Mouse (Mus musculus) MEL (cell line): ENCODE data around the gene Slc45a2. TPM values are rescaled to one million over a fixed set of nuclear protein-coding genes. Genes with fewer than 3 reads are reported as not detected.

Experiments used
- DNase-seq: peaks from one replicate; pipeline ENCODE4 v3.0.0; 2011; ENCODE audit warnings: low read depth, low spot score
- H3K27ac ChIP-seq: 2 replicates; pipeline ENCODE4 v1.5.1; 2012; ENCODE audit warnings: low read depth, mild to moderate bottlenecking, control low read depth, low read length, moderate library complexity; ENCODE audit not compliant: control insufficient read depth
- H3K27me3 ChIP-seq, 2 experiments: fragments of 150-350 bp in 1 of 2; sonication (generic) in 1 of 2; 2 replicates each; pipeline ENCODE4 v1.6.1; 2012; ENCODE audit warnings: low read length in 2 of 2, mild to moderate bottlenecking in 2 of 2, improper control_type of control experiment in 1 of 2, moderate library complexity in 1 of 2; ENCODE audit not compliant: insufficient read depth in 2 of 2, control insufficient read depth in 1 of 2
- H3K36me3 ChIP-seq, 2 experiments: 2 replicates each; pipeline ENCODE4 v1.6.1; 2012 to 2014; ENCODE audit warnings: low read length in 2 of 2, improper control_type of control experiment in 1 of 2, inconsistent platforms in 1 of 2, mild to moderate bottlenecking in 1 of 2; ENCODE audit not compliant: insufficient read depth in 2 of 2, control insufficient read depth in 1 of 2
- H3K4me1 ChIP-seq, 2 experiments: fragments of 150-350 bp in 1 of 2; sonication (generic) in 1 of 2; 2 replicates each; pipeline ENCODE4 v1.6.1; 2012; ENCODE audit warnings: low read length in 2 of 2, improper control_type of control experiment in 1 of 2, mild to moderate bottlenecking in 1 of 2; ENCODE audit not compliant: insufficient read depth in 2 of 2, control insufficient read depth in 1 of 2
- H3K4me3 ChIP-seq, 2 experiments: fragments of 150-350 bp in 1 of 2; sonication (generic) in 1 of 2; 2 replicates each; pipeline ENCODE4 v1.5.1; 2012; ENCODE audit warnings: low read depth in 2 of 2, low read length in 2 of 2, mild to moderate bottlenecking in 2 of 2, moderate library complexity in 2 of 2, control low read depth in 1 of 2, improper control_type of control experiment in 1 of 2; ENCODE audit not compliant: control insufficient read depth in 1 of 2, insufficient read depth in 1 of 2
- H3K79me2 ChIP-seq: 2 replicates; pipeline ENCODE4 v1.6.1; 2012; ENCODE audit warnings: mild to moderate bottlenecking, low read length, moderate library complexity; ENCODE audit not compliant: control insufficient read depth, poor library complexity, insufficient read depth
- H3K9ac ChIP-seq: 2 replicates; pipeline ENCODE4 v1.6.1; 2012; ENCODE audit warnings: low read depth, mild to moderate bottlenecking, control low read depth, low read length, moderate library complexity; ENCODE audit not compliant: control insufficient read depth, poor library complexity, severe bottlenecking
- H3K9me3 ChIP-seq: fragments of 150-350 bp; sonication (generic); replicated peaks from 2 replicates; pipeline ENCODE4 v1.6.1; 2012; ENCODE audit warnings: mild to moderate bottlenecking, low read length, improper control_type of control experiment, moderate library complexity; ENCODE audit not compliant: insufficient read depth
- CTCF ChIP-seq, 3 experiments: IDR thresholded peaks in 2 of 3; conservative IDR thresholded peaks in 1 of 3; 2 replicates each; pipeline ENCODE4 v1.5.1; 2011 to 2012; ENCODE audit warnings: low read length in 3 of 3, low read depth in 2 of 3, mild to moderate bottlenecking in 2 of 3, improper control_type of control experiment in 1 of 3, inconsistent platforms in 1 of 3, mixed read lengths in 1 of 3, moderate library complexity in 1 of 3; ENCODE audit not compliant: control insufficient read depth in 1 of 3, insufficient read depth in 1 of 3, poor library complexity in 1 of 3, severe bottlenecking in 1 of 3
- EP300 ChIP-seq, 2 experiments: IDR thresholded peaks; 2 replicates each; pipeline ENCODE4 v1.6.1; 2011; ENCODE audit warnings: improper control_type of control experiment in 2 of 2, low read length in 2 of 2, low read depth in 1 of 2, mild to moderate bottlenecking in 1 of 2
- JUND ChIP-seq: IDR thresholded peaks from 2 replicates; pipeline ENCODE4 v1.6.1; 2011; ENCODE audit warnings: low read depth, mild to moderate bottlenecking, improper control_type of control experiment, low read length
- MAZ ChIP-seq: IDR thresholded peaks from 2 replicates; pipeline ENCODE4 v1.6.1; 2012; ENCODE audit warnings: low read depth, mild to moderate bottlenecking, inconsistent platforms, low read length, improper control_type of control experiment
- MYB ChIP-seq: IDR thresholded peaks from 2 replicates; pipeline ENCODE4 v1.6.1; 2011; ENCODE audit warnings: mild to moderate bottlenecking, low read depth, low read length, improper control_type of control experiment
- MYC ChIP-seq: IDR thresholded peaks from 2 replicates; pipeline ENCODE4 v1.6.1; 2011; ENCODE audit warnings: low read depth, mild to moderate bottlenecking, low read length, improper control_type of control experiment, moderate library complexity
- NELFE ChIP-seq: IDR thresholded peaks from 2 replicates; pipeline ENCODE4 v1.6.1; 2011; ENCODE audit warnings: low read depth, low read length, improper control_type of control experiment
- POLR2A ChIP-seq, 2 experiments: IDR thresholded peaks; 2 replicates each; pipeline ENCODE4 v1.6.1; 2011 to 2012; ENCODE audit warnings: low read length in 2 of 2, mild to moderate bottlenecking in 2 of 2, control low read depth in 1 of 2, improper control_type of control experiment in 1 of 2, low read depth in 1 of 2, moderate library complexity in 1 of 2; ENCODE audit not compliant: control insufficient read depth in 1 of 2, insufficient read depth in 1 of 2, poor library complexity in 1 of 2
- POLR2AphosphoS2 ChIP-seq: IDR thresholded peaks from 2 replicates; pipeline ENCODE4 v1.6.1; 2011; ENCODE audit warnings: low read length, improper control_type of control experiment
- POLR2AphosphoS5 ChIP-seq: IDR thresholded peaks from 2 replicates; pipeline ENCODE4 v1.6.1; 2012; ENCODE audit warnings: low read depth, borderline replicate concordance, mild to moderate bottlenecking, inconsistent platforms, low read length, moderate library complexity, mixed read lengths
- RAD21 ChIP-seq: IDR thresholded peaks from 2 replicates; pipeline ENCODE4 v1.6.1; 2011; ENCODE audit warnings: mild to moderate bottlenecking, low read depth, low read length, improper control_type of control experiment
- SIN3A ChIP-seq: IDR thresholded peaks from 2 replicates; pipeline ENCODE4 v1.6.1; 2012; ENCODE audit warnings: low read length, improper control_type of control experiment, inconsistent platforms
- TBP ChIP-seq: IDR thresholded peaks from 2 replicates; pipeline ENCODE4 v1.8.0; 2011; ENCODE audit warnings: low read depth, low read length, improper control_type of control experiment
- TCF12 ChIP-seq: IDR thresholded peaks from 2 replicates; pipeline ENCODE4 v1.6.1; 2014; ENCODE audit warnings: low read depth, mild to moderate bottlenecking, inconsistent platforms, low read length, improper control_type of control experiment, moderate library complexity
- UBTF ChIP-seq: IDR thresholded peaks from 2 replicates; pipeline ENCODE4 v1.6.1; 2012; ENCODE audit warnings: low read depth, mild to moderate bottlenecking, inconsistent platforms, low read length, improper control_type of control experiment, moderate library complexity, borderline replicate concordance; ENCODE audit not compliant: insufficient read depth
- USF1 ChIP-seq: IDR thresholded peaks from 2 replicates; pipeline ENCODE4 v1.6.1; 2014; ENCODE audit warnings: low read depth, mild to moderate bottlenecking, inconsistent platforms, low read length, improper control_type of control experiment, moderate library complexity
- USF2 ChIP-seq, 2 experiments: IDR thresholded peaks; 2 replicates each; pipeline ENCODE4 v1.6.1; 2011 to 2012; ENCODE audit warnings: improper control_type of control experiment in 2 of 2, low read length in 2 of 2, borderline replicate concordance in 1 of 2, inconsistent platforms in 1 of 2, low read depth in 1 of 2, mild to moderate bottlenecking in 1 of 2; ENCODE audit not compliant: insufficient read depth in 1 of 2
- ZC3H11A ChIP-seq: IDR thresholded peaks from 2 replicates; pipeline ENCODE4 v1.6.1; 2012; ENCODE audit warnings: low read depth, mild to moderate bottlenecking, inconsistent platforms, low read length, improper control_type of control experiment
- ZKSCAN1 ChIP-seq: IDR thresholded peaks from 2 replicates; pipeline ENCODE4 v1.6.1; 2012; ENCODE audit warnings: low read depth, mild to moderate bottlenecking, inconsistent platforms, low read length, improper control_type of control experiment, moderate library complexity
- ZMIZ1 ChIP-seq: IDR thresholded peaks from 2 replicates; pipeline ENCODE4 v1.6.1; 2012; ENCODE audit warnings: low read depth, mild to moderate bottlenecking, inconsistent platforms, low read length, improper control_type of control experiment, moderate library complexity
- ZNF384 ChIP-seq: IDR thresholded peaks from 2 replicates; pipeline ENCODE4 v1.6.1; 2012; ENCODE audit warnings: low read depth, mild to moderate bottlenecking, inconsistent platforms, low read length, improper control_type of control experiment
- polyA plus RNA-seq, 2 experiments: library from polyadenylated mRNA; stranded (reverse) in 1 of 2; unstranded in 1 of 2; fragments of >175 nt in 1 of 2; fragments of >200 nt in 1 of 2; gene quantifications; 2 replicates each; pipeline versions ENCODE4 v1.2.1 to v1.2.4; 2012; ENCODE audit warnings: low replicate concordance in 2 of 2, low read depth in 1 of 2; ENCODE audit not compliant: insufficient read length in 2 of 2, insufficient read depth in 1 of 2, missing spikeins in 1 of 2
- total RNA-seq: library from RNA; depleted of rRNA; stranded (reverse); fragments of 300-350 nt; gene quantifications from 2 replicates; pipeline ENCODE4 v1.2.3, GENCODE M21; 2012

The Slc45a2 gene
- total and polyA plus RNA-seq, 3 experiments: not detected

GRCm38 (mm10) chr15:11042828-11043227 is 42.3 kb downstream of the Slc45a2 start:
- no peak overlapping the region for H3K4me3 ChIP-seq
- no peaks in the 10 kb centered on the region for H3K4me1 ChIP-seq
- DNase-seq: no peak
- no peaks in the 10 kb centered on the region for H3K27me3 ChIP-seq
- H3K79me2 ChIP-seq: no peaks in the 10 kb centered on the region
- no peaks in the 10 kb centered on the region for H3K9me3 ChIP-seq
- TF ChIP-seq POLR2AphosphoS5: no peak
- TF ChIP-seq MYB: no peak
- TF ChIP-seq SIN3A: no peak
- no peak for TF ChIP-seq POLR2AphosphoS2
- TF ChIP-seq POLR2A (IDR thresholded peaks at IDR 0.05; ENCODE audit: control insufficient read depth in 1 of 2, insufficient read depth in 1 of 2, low read depth in 1 of 2, low read length in 2 of 2, poor library complexity in 1 of 2): no peak
- TF ChIP-seq USF1: no peak
- no peak for TF ChIP-seq JUND
- TF ChIP-seq USF2 (IDR thresholded peaks at IDR 0.05; ENCODE audit: borderline replicate concordance in 1 of 2, insufficient read depth in 1 of 2, low read depth in 1 of 2, low read length in 2 of 2): no peak
- no peak for TF ChIP-seq MAZ
- no peak for TF ChIP-seq RAD21
- no peak for TF ChIP-seq NELFE
- TF ChIP-seq TCF12: no peak
- no peak for TF ChIP-seq UBTF
- no peak for TF ChIP-seq ZMIZ1
- TF ChIP-seq TBP: no peak
- TF ChIP-seq ZKSCAN1: no peak
- TF ChIP-seq EP300 (IDR thresholded peaks at IDR 0.05; ENCODE audit: low read depth in 1 of 2, low read length in 2 of 2): no peak
- no peak for TF ChIP-seq MYC
- TF ChIP-seq ZC3H11A: no peak
- no peak for TF ChIP-seq ZNF384
- no peaks in the 10 kb centered on the region for H3K36me3 ChIP-seq
- no peak overlapping the region for H3K27ac ChIP-seq
- no peak overlapping the region for H3K9ac ChIP-seq

- H3K79me2 ChIP-seq: no peaks in the 10 kb centered on the region
- TF ChIP-seq CTCF (IDR thresholded peaks at IDR 0.05 in 2 of 3, conservative IDR thresholded peaks at IDR 0.05 in 1 of 3; ENCODE audit: control insufficient read depth in 1 of 3, insufficient read depth in 1 of 3, low read depth in 2 of 3, low read length in 3 of 3, poor library complexity in 1 of 3, severe bottlenecking in 1 of 3): no peak
These were observed 53.3 kb downstream of the Slc45a2 start for GRCm38 (mm10) chr15:11053678-11054439.

More at GRCm38 (mm10) chr15:11053678-11054439, 53.3 kb downstream of the Slc45a2 start:
- Histone ChIP-seq H3K36me3 (no peaks in the 10 kb centered on the region), H3K9me3 (no peaks in the 10 kb centered on the region; the same call in 1 of the 2 replicates), H3K4me3 (no peak overlapping the region), H3K27ac (no peak overlapping the region), H3K4me1 (no peaks in the 10 kb centered on the region), H3K27me3 (no peaks in the 10 kb centered on the region), H3K9ac (no peak overlapping the region)
- DNase-seq: no peak
